Mouse (Mus musculus) midbrain, embryonic 15.5 days (tissue): ENCODE measurements at regions not wholly inside any gene's neighbourhood (a gene's known extent, or its start where the extent isn't known, plus 50 kb on each side); places are given as distances from the start of the nearest gene placed in this dataset.

Source experiments
- ATAC-seq: fragments of 200-750 bp; cut with Nextera tagmentation; replicated peaks from 2 replicates; pipeline ENCODE4 v1.8.0; 2017; ENCODE audit warnings: moderate TSS enrichment
- H3K27ac ChIP-seq: fragments of 300-500 bp; sonication (generic); 2 replicates; pipeline ENCODE4 v1.5.1; 2015; ENCODE audit warnings: mild to moderate bottlenecking, inconsistent platforms
- H3K27me3 ChIP-seq: fragments of 300-500 bp; sonication (generic); replicated peaks from 2 replicates; pipeline ENCODE4 v1.6.1; 2015; ENCODE audit warnings: inconsistent platforms
- H3K36me3 ChIP-seq: fragments of 300-500 bp; sonication (generic); replicated peaks from 2 replicates; pipeline ENCODE4 v1.6.1; 2015; ENCODE audit warnings: inconsistent platforms
- H3K4me1 ChIP-seq: fragments of 300-500 bp; sonication (generic); 2 replicates; pipeline ENCODE4 v1.6.1; 2015; ENCODE audit warnings: inconsistent platforms
- H3K4me2 ChIP-seq: fragments of 300-500 bp; sonication (generic); 2 replicates; pipeline ENCODE4 v1.6.1; 2015; ENCODE audit warnings: inconsistent platforms, mild to moderate bottlenecking, moderate library complexity
- H3K4me3 ChIP-seq: fragments of 300-500 bp; sonication (generic); 2 replicates; pipeline ENCODE4 v1.5.1; 2015; ENCODE audit warnings: mild to moderate bottlenecking, inconsistent platforms
- H3K9ac ChIP-seq: fragments of 300-500 bp; sonication (generic); 2 replicates; pipeline ENCODE4 v1.6.1; 2015; ENCODE audit warnings: mild to moderate bottlenecking, inconsistent platforms
- H3K9me3 ChIP-seq: fragments of 300-500 bp; sonication (generic); 2 replicates; pipeline ENCODE4 v1.6.1; 2016; ENCODE audit warnings: inconsistent platforms
- WGBS: fragments of 180-500 bp; shearing (Covaris S2); methylation state at CpG from one replicate; pipeline ENCODE4 v1.1.7; 2015; ENCODE audit warnings: mixed read lengths; 5-methylcytosine and 5-hydroxymethylcytosine counted together

DNA sequence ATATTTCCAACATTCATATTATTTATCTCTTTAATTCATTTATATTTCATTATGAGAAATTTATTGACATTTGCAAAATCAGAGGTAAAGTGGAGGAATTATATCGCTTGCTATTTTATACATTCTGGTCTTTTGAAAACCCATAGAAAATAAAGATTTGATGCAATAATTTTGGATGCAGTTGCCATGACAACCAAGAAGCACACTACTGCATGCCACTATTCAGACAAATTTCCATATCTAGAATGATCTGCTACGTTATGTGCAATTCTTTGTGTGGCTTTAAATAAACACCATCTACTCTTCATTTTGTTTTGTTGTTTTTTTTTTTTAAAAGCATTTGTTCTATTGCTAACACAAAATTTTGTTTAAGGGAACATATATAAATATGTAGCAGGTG lies 474.4 kb downstream of the Pcdh18 start:
- Histone ChIP-seq H3K9me3 (no peaks in the 10 kb centered on the region), H3K27me3 (no peaks in the 10 kb centered on the region), H3K9ac (no peak overlapping the region), H3K27ac (no peak overlapping the region), H3K4me2 (no peak overlapping the region), H3K36me3 (no peaks in the 10 kb centered on the region), H3K4me3 (no peak overlapping the region), H3K4me1 (peaks cover 3% of the 10 kb centered on the region; the same call in 1 of the 2 replicates)
- WGBS: 44% methylated on average over 2 of the region's 2 CpGs
- 0 out of 2 replicates have a peak, but pooled peaks have one; percentile 83 for ATAC-seq

DNA sequence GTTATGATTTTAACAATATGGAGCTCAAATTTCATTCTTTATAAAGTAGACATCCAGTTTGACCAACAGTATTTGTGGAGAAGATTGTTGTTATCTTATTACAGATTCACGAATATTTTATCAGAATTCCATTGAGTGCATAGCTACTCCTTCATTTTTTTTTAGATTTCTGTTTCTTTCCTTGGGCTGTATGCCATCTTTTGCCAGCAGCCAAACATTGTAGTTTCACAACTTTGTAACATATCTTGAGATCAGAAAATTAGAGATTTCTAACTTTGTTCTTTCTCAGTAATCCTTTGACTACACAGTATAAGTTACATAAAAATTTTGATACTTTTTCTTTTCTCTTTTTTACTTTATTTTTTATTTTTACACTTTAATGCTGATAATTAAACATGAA lies 478.8 kb downstream of the Pcdh18 start:
- H3K27ac ChIP-seq: no peak overlapping the region
- H3K4me1 ChIP-seq: peaks cover 3% of the 10 kb centered on the region; the same call in 1 of the 2 replicates
- no peak for ATAC-seq
- H3K27me3 ChIP-seq: no peaks in the 10 kb centered on the region
- no peaks in the 10 kb centered on the region for H3K9me3 ChIP-seq
- WGBS: 91% methylated on average over 1 of the region's 1 CpGs
- no peaks in the 10 kb centered on the region for H3K36me3 ChIP-seq
- H3K4me2 ChIP-seq: no peak overlapping the region
- H3K9ac ChIP-seq: no peak overlapping the region
- no peak overlapping the region for H3K4me3 ChIP-seq

DNA sequence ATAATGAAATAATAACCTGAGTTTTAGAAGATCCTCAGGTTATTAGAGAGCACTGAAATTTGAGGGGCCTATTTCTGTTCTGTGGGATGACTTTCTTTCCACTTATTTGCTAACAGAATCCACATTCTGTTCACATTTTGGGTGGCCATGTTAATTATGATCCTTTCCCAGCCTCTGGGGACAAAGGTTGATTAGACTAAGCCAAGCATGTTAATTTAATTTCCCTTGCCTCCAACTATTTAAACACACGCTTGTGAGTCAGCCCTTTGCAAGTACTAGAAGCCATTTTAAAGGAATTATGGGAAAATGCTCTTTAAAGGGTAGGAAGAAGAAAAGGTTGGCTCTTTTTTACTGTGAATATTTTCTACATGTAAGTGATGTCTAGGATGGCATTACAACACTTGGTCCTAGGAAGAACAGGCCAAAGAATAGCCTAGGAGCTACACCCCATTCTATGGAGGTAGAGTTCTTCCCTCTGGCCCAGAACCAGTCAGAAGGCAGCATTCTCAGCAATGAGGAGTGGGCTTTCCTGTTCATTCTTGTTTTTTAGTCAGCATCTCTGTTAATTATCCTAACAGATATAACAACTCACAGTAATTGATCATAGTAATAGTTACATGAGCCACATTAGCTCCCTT lies 482.7 kb downstream of the Pcdh18 start:
- H3K9ac ChIP-seq: no peak overlapping the region
- H3K36me3 ChIP-seq: no peaks in the 10 kb centered on the region
- no peaks in the 10 kb centered on the region for H3K27me3 ChIP-seq
- H3K4me3 ChIP-seq: no peak overlapping the region
- ATAC-seq: no peak
- H3K4me2 ChIP-seq: no peak overlapping the region
- no peaks in the 10 kb centered on the region for H3K9me3 ChIP-seq
- 43% methylated on average over 1 of the region's 1 CpGs for WGBS
- no peaks in the 10 kb centered on the region for H3K4me1 ChIP-seq
- H3K27ac ChIP-seq: no peak overlapping the region

DNA sequence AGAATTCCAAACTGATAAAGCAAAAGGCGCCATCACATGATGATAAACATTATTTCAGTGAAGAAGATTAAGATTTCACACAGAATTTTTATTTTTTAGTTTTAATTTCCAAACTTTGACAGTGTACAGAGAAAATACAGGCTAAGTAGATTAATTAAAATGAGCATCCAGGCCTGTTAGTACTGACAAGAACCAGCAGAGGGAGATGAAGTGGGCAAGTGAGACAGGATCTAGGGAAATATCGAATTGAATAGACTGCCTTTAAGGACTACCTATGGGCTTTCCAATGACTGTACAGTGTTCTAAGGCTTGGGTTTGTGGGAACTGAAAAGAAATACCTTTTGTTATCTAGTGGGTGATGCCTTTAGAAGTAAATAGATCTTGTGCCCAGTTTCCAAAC lies 491.1 kb downstream of the Pcdh18 start:
- H3K4me2 ChIP-seq: no peak overlapping the region
- H3K36me3 ChIP-seq: no peaks in the 10 kb centered on the region
- 75% methylated on average over 2 of the region's 2 CpGs for WGBS
- no peaks in the 10 kb centered on the region for H3K4me1 ChIP-seq
- no peak overlapping the region for H3K9ac ChIP-seq
- H3K9me3 ChIP-seq: no peaks in the 10 kb centered on the region
- H3K4me3 ChIP-seq: no peak overlapping the region
- no peak overlapping the region for H3K27ac ChIP-seq
- ATAC-seq: no peak
- no peaks in the 10 kb centered on the region for H3K27me3 ChIP-seq
